8 mouse cellular contexts compared by ENCODE assay signal in genomic region chr19:40436465-40437200, GRCm38 (mm10).
DNase-seq lines count a peak whose midpoint lies in the region; ATAC-seq lines count a peak whose summit lies in the region.

No protein-coding gene starts in this region.

- peak; percentile 38 to 48 for DNase-seq in cerebellum, adult 18-20 months
- peak; percentile 83 for DNase-seq in 3T3-L1 (ENCODE audit: low read depth, low spot score)
- peak; percentile 38 for DNase-seq in gastrocnemius, postnatal 14 days
- DNase-seq in kidney, adult 11 months: peak; percentile 81
- peak; percentile 57 to 77 for DNase-seq in lung, postnatal 4 days
- no peak for DNase-seq in thymus, postnatal 14 days
- DNase-seq in thymus, postnatal 4 days: no peak

- intact Hi-C loops in gastrocnemius, postnatal 14 days (cut with DNase I; ENCODE audit: low total_unique reads): loop anchor here (10.0 kb wide), 1 partner anchor 78 kb away; the partner anchor contains the start of gene Sorbs1

- no peak for ATAC-seq in cerebellum, adult (ENCODE audit: insufficient number of reproducible peaks, low FRiP score, low TSS enrichment)

Comparison
In these comparisons a context has a peak if more than half of its experiments do, and no peak if none do; other contexts are left out.
1. DNase-seq: peak in cerebellum, adult 18-20 months (2 of 2), 3T3-L1 (single experiment), gastrocnemius, postnatal 14 days (single experiment), kidney, adult 11 months (single experiment) and lung, postnatal 4 days (2 of 2); none in thymus, postnatal 14 days (single experiment) and thymus, postnatal 4 days (single experiment).